Mouse (Mus musculus) cortical plate, adult 2 months (tissue): ENCODE results near the gene Foxi3.

Experiments used
- CTCF ChIP-seq: fragments of 200-500 bp; IDR thresholded peaks from 2 replicates; pipeline ENCODE4 v1.5.1; 2011; ENCODE audit warnings: mild to moderate bottlenecking, control low read depth, low read length; ENCODE audit not compliant: insufficient read depth; ENCODE audit errors: extremely low read depth
- POLR2A ChIP-seq: fragments of 200-500 bp; IDR thresholded peaks from 2 replicates; pipeline ENCODE4 v1.6.1; 2011; ENCODE audit warnings: mild to moderate bottlenecking, low read length, control low read depth; ENCODE audit not compliant: insufficient read depth; ENCODE audit errors: extremely low read depth

DNA sequence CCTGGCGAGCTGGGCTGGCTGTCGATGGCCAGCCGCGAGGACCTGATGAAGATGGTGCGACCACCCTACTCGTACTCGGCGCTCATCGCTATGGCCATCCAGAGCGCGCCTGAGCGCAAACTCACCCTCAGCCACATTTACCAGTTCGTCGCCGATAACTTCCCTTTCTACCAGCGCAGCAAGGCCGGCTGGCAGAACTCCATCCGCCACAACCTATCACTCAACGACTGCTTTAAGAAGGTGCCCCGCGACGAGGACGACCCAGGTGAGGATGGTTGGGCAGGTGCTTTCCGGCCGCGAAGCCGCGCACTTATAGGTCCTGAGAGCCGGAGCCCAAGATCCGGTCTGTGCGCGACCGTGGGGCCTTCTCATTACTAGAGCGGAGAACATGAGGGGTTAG is 605 bp downstream of the Foxi3 start:
- TF ChIP-seq CTCF (no peak), POLR2A (no peak)
